ENCODE assay signal across 23 mouse cellular contexts in the genomic region with DNA sequence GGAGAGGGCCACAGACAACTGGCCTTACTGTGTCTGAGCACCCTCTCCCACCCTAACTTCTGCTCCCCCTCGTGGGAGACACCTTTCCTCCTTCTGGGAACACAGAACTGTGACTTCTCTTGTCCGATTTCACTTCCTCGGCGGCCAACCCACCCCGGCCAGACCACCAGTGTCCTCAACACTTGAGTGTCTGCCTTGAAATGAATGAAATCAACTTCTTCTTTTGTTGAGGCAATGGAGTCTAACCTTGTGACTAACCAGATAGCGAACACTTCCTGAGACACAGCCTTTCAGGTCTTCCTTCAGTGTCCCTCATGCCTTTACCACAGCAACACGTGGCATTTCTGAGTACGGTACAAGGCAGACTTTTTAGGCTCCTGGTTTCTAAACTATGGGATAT. TPM values are rescaled to one million over a fixed set of nuclear protein-coding genes. Genes with fewer than 3 reads are reported as not detected.
"Had no signal": no experiment of that assay in that cellular context is flagged by ENCODE, and none has a peak within 500 bp of the region (broad histone marks: within the 10 kb centered on the region; RNA-seq: fewer than 3 reads in every experiment).

No protein-coding gene starts in this region.

- H3K27ac ChIP-seq: intestine, embryonic 15.5 days; limb, embryonic 12.5 days; limb, embryonic 15.5 days; liver, embryonic 15.5 days; midbrain, embryonic 12.5 days; midbrain, embryonic 15.5 days; neural tube, embryonic 12.5 days; neural tube, embryonic 15.5 days; stomach, postnatal 0 days had no signal

- H3K9ac ChIP-seq: intestine, embryonic 15.5 days; limb, embryonic 12.5 days; limb, embryonic 15.5 days; liver, embryonic 15.5 days; midbrain, embryonic 12.5 days; midbrain, embryonic 15.5 days; neural tube, embryonic 12.5 days; neural tube, embryonic 15.5 days had no signal

- H3K9me3 ChIP-seq: intestine, embryonic 15.5 days; limb, embryonic 12.5 days; limb, embryonic 15.5 days; liver, embryonic 15.5 days; midbrain, embryonic 12.5 days; midbrain, embryonic 15.5 days; neural tube, embryonic 12.5 days; neural tube, embryonic 15.5 days had no signal

- H3K36me3 ChIP-seq: intestine, embryonic 15.5 days; limb, embryonic 12.5 days; limb, embryonic 15.5 days; liver, embryonic 15.5 days; midbrain, embryonic 12.5 days; midbrain, embryonic 15.5 days; neural tube, embryonic 12.5 days; neural tube, embryonic 15.5 days had no signal

- ATAC-seq: intestine, embryonic 15.5 days; midbrain, embryonic 15.5 days had no signal

- DNase-seq: kidney, adult 11 months; kidney, adult 9 months; kidney, postnatal 14 days; kidney, postnatal 4 days; left cerebral cortex, postnatal 4 days; lung, adult 2 months; right cerebral cortex, adult 18-20 months; right cerebral cortex, postnatal 25 days; thymus, adult 2 months; thymus, postnatal 14 days; thymus, postnatal 4 days had no signal

- H3K27me3 ChIP-seq: intestine, embryonic 15.5 days; liver, embryonic 15.5 days; midbrain, embryonic 15.5 days; neural tube, embryonic 12.5 days; neural tube, embryonic 15.5 days had no signal

- H3K4me2 ChIP-seq: intestine, embryonic 15.5 days; limb, embryonic 12.5 days; limb, embryonic 15.5 days; liver, embryonic 11.5 days; liver, embryonic 15.5 days; midbrain, embryonic 12.5 days; midbrain, embryonic 15.5 days; neural tube, embryonic 12.5 days; neural tube, embryonic 15.5 days had no signal

- H3K4me3 ChIP-seq: intestine, embryonic 15.5 days; limb, embryonic 12.5 days; limb, embryonic 15.5 days; liver, embryonic 15.5 days; midbrain, embryonic 12.5 days; midbrain, embryonic 15.5 days; neural tube, embryonic 12.5 days; neural tube, embryonic 15.5 days had no signal

RNA-seq across cellular contexts. Expression of a gene that starts 11.6 kb away (rescaled TPM):
- total RNA-seq: left cerebral cortex, adult 18-20 months; left cerebral cortex, postnatal 10 days; left cerebral cortex, postnatal 4 days had no signal
